Mouse (Mus musculus) testis, adult 2 months (tissue): ENCODE results near the gene Thsd4.

Experiments
- CTCF ChIP-seq: fragments of 200-500 bp; IDR thresholded peaks from 2 replicates; pipeline ENCODE4 v1.5.1; 2012; ENCODE audit warnings: low read depth, mild to moderate bottlenecking, inconsistent platforms, low read length, moderate library complexity; ENCODE audit not compliant: control insufficient read depth, insufficient read depth, insufficient replicate concordance
- POLR2A ChIP-seq: fragments of 200-500 bp; IDR thresholded peaks from 2 replicates; pipeline ENCODE4 v1.6.1; 2012; ENCODE audit warnings: low read depth, mild to moderate bottlenecking, inconsistent platforms, low read length, moderate library complexity; ENCODE audit not compliant: control insufficient read depth

GRCm38 (mm10) chr9:60243503-60243902 is 278.3 kb downstream of the Thsd4 start:
- TF ChIP-seq POLR2A (no peak), CTCF (peak; percentile 78; the same call in 1 of the 2 replicates)
